Mouse (Mus musculus) urinary bladder, adult 18-20 months (tissue): ENCODE measurements around the gene Jade3.
"Not testable (repeated sequence)": the region's sequence is repeated elsewhere in the genome, so short reads cannot be mapped to it uniquely, and the experiment has no call there.

ENCODE experiments used
- DNase-seq, 2 experiments: peaks; one replicate each; pipeline ENCODE4 v3.0.0; 2022; ENCODE audit warnings: low spot score in 2 of 2, mixed read lengths in 2 of 2

Jade3 gene

DNA sequence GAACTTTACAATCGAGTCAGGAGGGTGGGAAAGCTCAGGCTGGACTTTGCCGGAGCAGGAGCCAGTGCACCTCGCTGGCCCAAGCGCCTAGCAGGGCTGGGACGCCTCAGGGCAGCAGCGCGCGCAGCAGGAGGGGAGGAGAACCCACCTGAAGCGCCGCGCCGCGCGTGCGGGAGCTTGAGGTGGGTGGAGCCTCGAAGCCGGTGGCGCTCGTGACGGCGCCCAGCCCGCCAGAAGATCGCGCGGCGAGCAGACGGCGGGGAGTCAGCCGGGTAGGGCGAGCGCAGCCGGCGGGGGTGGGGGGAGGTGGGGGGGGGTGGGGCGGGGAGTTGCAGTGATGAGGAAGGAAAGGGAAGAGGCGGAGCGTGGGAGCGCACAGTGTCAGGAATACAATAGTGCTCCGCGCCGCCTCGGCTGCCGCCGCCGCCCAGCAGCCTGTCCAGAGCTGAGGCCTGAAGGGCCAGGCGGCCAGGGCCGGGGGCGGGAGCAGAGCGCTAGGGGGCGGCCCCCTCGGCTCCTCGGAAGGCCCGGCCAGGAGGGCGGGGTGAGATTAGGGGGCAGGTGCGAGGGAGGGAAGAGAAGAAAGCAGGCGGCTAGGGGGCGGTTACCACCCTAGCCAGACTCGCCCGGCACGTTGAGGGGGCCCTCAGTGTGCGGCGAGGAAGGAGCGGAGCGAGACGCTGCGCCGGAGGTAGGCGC, at the start of gene Jade3:
Jade3 (plus strand) TSS at position 549 of the 699 bp plus-strand sequence.
- DNase-seq, result peak; percentile 47 to 73

DNA sequence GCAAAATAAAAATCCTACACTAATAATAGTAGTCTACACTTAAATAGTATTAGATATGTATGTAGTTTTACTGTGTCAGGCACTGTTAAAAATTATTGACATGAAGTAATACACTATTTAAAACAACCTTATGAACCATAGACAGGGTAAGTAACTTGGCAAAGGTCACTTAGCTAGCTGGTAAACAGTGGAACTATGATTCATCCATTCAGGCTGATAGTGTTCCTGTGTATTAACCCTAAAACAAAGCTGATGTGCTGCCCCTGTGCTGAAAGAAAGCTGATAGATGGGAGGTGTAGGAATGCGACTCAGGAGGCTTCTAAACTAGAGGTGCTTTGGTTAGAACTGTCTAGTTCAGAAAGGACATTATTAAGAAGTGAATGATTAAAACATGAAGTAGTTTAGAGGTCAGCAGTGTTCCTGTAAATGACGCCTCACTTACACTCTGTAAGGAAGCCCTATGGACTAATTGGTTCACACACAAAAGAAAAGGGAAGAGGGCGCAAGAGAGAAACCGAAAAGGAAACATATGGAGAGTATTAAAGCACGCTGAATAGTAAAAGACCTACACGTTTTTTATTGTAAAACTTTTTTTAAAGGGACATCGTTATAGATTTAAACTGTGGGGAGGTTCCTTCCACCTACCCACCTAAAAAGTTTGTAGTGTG, 46.0 kb upstream of the Jade3 start:
- no peak for DNase-seq

DNA sequence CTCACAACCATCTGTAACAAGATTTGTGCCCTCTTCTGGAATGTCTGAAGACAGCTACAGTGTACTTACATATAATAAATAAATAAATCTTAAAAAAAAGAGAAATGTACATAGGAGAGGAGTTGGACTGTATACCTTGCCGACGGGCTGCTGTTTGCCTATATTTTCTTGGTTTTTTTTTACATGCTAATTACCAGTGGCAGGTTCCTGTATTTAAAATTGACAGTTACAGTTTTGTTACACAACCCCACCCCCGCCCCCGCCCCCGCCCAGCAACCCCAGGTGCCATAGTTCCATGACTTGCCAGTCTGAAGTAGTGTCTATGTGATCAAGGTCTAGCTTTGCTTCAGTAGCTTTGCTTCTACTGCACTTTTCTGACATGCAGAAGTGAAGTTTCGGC, 43.2 kb upstream of the Jade3 start:
- no peak for DNase-seq

DNA sequence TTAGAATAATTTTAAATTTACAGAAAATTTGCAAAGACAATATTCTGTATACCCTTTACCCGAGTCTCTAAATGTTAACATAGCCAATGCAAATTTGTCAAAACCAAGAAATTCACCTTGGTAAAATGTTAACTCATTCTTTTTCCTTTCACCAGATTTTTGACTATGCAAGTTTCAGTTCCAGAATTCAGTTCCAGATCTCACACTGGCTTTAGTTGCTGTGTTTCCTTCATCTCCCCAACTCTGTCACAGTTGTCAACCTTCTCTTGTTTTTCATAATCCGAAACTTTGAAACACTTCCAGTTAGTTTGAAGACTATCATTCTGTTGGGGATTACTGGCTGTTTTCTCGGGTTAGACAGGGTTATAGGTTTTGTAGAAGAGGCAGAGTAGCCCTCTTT, 38.5 kb upstream of the Jade3 start:
- DNase-seq, result no peak

DNA sequence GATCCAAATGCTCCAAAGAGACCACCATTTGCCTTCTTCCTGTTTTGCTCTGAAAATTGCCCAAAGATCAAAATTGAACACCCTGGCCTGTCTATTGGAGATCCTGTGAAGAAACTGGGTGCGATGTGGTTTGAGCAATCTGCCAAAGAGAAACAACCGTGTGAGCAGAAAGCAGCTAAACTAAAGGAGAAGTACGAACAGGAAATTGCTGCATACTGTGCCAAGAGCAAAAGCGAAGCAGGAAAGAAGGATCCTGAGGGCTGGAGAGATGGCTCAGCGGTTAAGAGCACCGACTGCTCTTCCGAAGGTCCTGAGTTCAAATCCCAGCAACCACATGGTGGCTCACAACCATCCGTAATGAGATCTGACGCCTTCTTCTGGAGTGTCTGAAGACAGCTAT, 33.5 kb upstream of the Jade3 start:
- DNase-seq, result not testable (repeated sequence)

DNA sequence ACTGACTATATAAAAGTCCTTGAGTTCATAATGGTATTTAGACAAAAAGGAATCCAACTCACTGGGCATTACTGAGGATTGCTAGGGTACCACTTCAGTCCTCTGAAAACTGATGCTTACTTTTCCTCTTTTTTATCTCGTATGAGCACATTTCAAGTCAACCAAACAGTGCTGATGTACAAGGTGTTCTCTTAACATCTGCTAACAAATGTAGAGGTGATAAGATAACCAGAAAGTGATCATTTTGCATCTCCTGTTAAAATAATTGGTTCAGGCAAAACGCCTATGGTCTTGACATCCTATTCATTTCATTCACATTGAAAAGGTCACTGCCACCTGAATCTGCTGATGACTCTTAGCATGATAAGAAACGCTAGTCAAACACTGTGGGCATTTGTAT, 32.5 kb upstream of the Jade3 start:
- no peak for DNase-seq

DNA sequence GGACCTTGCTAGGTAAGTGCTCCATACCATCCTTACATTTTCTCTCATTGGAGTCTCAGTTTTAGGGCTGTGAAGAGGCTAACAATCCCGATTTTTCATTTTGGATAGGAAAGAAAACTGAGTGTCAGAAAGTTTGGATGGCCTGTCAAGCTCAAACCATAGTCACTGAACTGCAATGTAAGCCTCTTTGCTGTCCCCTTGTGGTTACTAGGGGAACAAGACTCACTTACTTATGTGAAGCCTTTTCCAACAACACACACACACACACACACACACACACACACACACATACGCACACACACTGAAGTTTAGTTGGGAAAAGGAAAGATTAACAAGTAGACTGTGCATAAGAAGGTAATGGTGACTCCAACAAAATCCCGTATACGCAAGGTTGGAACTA, 21.4 kb upstream of the Jade3 start:
- DNase-seq, result no peak

DNA sequence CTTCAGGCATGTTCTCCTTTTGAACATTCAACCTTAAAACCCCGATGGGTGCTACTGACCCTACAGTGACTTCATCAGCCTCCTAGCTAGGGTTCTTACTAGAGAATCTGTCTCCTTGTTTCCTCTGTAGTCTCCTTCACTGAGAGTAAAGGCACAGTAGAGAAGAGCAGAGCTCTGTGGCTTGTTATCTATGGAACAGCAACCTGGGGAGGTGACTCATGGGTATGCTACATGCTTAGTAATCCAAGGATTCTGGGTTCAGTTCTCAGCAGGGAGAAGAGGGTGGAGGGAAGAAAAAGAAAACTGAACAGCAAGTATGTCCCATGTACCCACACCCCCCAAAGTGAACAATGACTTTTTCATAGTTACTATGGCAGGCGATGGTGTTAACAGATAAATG, 18.6 kb upstream of the Jade3 start:
- no peak for DNase-seq

DNA sequence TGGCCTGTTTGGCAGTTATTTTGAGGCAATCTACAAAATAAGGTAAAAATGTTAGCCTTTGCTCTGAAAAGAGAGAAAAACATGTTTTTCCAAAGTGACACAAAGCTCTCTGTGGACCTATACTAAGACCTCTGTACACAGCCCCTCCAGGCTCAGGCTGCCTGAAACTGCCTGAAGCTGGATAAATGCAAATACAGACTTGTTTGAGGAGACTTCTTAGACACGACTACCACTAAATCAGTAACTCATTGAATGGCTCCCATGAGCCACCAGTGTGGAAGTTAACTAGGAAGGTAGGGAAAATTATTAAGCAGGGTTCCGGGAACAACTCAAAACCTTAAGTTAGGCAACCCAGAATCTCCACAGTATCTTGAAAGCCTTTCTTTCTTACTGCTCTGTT, 17.8 kb upstream of the Jade3 start:
- DNase-seq, result no peak

DNA sequence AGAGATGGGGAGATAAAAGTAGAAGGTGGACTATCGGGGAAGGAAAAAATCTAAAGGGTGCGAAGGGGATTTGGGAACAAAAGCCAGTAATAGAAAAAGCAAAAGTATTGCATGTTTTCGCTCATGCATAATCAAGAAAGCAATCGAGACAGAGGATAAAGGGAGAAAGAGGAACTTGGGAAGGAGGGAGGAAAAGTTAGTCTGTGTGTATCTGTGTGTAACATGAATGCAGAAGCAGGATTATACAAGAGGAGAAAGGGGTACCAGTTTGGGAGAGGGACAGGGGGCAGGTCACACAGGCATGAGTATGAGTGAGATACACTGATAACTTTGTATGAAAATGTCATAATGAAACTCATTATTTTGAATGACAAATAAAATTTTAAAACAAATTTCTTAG, 14.1 kb upstream of the Jade3 start:
- no peak for DNase-seq

DNA sequence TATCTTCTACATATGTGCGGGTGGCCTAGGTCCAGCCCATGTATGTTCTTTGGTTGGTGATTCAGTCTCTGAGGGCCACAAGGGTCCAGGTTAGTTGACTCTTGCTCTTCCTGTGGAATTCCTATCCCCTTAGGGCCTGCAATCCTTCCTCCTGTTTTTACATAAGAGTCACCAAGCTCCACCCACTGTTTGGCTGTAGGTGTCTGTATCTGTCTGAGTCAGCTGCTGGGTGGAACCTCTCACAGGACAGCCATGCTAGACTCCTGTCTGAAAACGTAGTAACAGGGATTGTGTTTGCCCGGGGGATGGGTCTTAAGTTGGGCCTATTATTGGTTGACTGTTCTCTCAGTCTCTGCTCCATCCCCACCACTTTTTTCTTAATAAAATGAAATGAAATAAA, 13.3 kb upstream of the Jade3 start:
- no peak for DNase-seq

DNA sequence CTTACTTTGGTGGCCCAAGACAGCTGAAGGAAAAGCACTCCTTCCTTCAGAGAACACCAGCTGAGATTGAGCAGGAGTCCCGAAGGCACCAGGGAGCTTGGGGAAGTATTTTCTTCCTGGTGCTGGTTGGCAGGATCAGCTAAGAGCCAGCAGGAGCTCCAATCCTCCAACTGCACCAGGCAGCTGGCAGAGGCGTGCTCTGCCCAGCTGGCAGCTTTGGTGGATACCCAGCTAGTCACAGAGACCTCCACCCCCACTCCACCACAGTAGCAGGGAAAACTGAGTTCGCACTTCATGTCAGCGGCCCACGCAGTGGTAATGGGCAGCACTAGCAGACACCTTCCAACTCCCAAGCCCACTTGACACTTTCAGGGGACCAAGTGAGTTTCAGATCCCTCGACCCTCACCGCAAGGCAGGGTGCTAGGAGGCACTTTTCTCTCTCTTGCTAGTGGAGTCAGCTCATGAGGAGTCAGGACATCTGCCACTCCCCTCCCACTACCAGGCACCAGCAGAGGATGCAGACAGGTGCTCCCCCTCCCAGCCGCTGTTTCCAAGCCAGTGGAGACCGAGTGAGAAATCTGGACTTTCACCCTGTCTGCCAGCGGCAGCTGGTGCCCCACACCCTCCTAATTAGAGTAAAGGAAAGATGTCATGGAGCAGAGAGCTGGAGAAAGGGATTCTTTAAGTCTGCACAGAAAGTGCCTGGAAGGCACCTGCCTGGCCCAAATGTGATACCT, 10.4 kb upstream of the Jade3 start:
- no peak for DNase-seq

DNA sequence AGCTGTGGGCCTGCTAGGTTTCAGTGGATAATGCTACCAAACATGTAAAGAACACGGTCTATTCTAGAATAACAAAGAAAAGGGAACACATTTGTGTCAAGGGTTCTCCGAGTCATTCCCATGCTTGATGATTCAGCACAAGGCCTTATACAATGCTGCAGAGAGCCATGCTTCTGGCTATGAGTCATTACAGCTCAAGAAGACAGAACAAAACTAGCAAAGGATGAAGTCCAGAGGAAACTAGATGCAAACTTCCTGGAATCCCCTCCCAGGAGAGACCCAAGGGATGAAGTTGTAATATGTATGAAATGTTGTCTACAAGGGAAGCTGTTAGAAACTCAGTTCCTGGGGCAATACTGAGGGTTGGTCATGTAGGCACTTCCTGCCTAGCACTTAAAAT, 7.0 kb upstream of the Jade3 start:
- no peak for DNase-seq

DNA sequence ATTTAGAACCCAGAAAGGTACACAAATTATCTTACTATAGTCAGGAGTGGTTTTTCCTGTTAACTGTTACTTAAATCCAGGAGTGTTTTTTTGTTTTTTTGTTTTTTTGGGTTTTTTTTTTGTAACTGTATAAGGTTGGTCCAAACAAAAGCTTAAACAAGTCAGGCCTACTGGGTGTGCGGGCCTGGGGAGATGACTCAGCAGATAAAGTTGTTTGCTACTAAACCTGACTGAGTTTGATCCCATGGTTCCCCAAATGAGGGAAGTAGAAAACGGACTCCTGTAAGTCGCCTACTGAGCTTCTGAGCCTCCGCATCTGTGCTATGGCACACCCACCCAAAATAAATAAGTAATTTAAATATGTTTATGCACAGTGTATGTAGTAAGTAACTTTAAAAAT, 6.0 kb upstream of the Jade3 start:
- DNase-seq, result no peak

DNA sequence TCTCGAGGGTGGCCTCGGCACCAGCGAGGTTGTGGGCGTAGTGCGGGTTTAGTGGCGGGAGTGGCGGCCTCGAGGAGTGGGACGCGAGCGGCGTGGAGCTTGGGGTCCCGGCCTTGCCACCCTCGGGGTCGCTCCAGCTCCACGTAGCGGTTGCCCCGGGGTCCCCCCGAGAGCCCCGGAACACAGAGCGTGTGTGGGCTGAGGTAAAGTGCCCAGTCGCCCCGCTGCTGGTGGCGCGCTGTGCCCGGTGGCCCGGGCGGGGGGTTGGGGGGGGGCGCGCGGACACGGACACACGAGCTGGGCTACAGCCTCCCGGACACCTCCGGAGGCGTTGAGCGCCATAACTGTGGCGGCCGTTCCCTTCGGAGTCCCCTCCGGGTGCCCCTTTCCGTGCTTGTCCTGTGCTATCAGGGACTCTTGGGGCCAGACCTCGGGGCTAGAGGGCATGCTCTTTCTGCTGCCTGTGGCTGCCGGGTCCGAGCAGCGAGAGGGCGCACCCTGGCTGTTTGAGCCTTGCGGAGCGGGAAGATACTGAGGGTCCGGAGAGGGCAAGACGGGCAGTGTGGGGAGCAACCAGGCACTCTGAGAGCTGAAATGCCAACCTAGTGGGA, 456 bp downstream of the Jade3 start:
- peak in 1 of 2 experiments; percentile 49 for DNase-seq

DNA sequence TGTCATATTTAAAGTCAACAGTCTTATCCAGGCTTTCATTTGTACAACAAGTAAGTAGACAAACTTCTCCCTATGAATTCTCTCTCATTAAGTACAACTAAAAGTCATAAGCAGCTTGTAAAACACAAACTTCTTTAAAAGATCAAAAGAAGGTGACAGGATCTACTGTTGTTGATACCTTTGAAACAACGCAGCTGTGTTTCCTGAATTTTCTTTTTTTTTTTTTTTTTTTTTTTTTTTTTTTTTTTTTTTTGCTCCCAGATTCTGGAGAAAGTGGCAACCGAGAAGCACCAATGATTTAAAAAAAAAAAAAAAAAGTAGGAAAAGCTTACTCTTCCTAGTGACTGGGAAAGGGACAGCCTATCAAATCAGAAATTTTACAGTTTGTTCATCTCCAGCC, 57.7 kb downstream of the Jade3 start:
- no peak for DNase-seq

DNA sequence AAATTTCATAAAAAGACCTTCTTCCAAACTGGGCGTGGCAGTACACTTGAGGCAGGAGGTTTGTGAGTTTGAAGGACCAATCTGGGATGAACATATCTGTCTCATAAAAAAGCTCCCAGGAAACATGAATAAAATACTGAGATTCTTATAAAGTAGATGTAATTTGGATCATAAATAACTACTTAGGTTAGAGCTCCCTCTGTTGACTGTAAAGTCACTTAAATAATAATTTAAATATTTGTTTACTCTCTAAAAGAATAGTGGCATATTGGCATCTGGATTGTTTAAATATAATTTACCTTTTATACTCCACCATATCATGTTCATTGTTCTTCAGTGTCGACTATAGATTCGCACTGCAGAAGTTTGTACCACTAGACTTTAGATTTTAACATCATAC, 72.2 kb downstream of the Jade3 start:
- DNase-seq, result no peak

DNA sequence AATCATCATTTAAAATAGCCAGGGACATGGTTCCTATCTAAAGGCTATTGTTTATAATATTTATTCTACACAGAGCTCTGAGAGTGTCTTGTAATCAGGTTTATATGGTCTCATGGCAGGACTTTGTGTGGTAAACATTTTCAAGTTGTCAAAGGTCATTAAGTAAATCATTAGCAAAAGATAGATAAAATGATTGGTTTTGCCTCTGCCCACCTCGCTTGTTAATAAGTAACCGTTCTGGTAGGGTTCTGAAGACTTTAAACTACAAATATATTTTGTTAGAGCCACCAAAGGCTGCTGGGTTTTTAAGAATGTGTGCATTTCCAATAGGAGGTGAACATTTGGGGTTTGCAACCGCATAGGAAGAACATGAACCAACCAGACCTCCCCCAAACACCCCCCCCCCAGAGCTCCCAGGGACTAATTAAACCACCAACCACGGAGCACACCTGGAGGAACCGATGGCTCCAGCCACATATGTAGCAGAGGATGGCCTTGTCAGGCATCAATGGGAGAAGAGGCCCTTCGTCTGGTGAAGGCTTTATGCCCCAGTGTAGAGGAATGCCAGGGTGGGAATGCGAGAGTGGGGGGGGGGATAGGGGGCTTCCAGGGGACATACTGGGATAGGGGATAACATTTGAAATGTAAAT, 94.9 kb downstream of the Jade3 start:
- DNase-seq, result no peak

DNA sequence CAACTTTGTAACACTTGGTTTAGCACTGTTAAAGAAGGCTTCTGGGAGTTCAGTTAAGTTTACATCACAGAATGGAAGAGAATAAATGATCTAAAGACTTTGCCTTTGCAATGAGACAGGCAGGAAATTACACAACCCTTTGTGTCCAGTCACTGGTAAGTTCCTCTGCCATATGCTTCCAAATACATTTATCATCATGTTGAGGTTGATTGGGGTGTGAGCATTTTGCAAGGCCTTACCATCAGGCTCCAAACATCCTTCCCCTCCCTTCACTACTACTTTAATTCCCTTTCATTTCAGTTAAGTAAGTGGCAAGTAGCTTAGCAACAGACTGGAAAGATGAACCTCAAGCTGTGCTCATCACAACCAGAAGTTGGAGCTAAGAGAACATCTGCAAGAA, 96.1 kb downstream of the Jade3 start:
- DNase-seq, result no peak

DNA sequence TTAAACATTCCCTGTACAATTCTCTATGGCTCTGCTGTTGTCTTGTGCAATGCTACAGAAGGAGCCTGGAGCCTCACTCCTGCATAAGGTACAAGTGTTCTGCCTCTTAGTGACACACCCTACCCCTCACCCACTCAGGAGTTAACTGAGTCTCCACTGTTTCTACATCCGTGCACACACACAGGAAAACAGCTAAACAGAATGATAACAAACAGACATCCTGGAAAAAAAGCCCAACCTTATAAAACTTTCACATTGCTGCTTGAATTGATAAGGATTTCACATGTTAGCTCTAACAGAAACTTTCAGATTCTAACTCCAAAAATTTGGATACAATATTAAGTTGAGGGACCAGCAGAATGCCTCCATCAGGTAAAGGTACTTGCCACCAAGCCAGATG, 107.1 kb downstream of the Jade3 start:
- DNase-seq, result no peak

DNA sequence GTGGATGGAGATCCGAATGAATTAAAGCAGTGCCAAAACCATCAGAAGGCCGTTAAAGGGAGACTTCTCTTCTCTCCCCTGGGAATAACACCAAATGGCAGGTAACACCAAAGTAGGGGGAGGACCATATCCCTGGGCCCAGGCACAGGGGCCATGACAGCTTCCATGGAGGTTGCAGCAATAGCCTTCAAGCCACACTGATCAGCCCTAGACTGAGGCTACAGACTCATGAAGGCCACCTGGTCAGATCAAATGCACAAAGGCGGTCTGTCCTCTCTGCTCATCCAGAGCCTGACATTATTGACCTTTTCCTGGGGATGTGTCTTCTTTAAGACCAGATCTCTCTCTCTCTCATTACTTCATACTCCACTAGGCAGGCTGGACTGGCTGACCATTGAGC, 118.4 kb downstream of the Jade3 start:
- DNase-seq, result no peak

DNA sequence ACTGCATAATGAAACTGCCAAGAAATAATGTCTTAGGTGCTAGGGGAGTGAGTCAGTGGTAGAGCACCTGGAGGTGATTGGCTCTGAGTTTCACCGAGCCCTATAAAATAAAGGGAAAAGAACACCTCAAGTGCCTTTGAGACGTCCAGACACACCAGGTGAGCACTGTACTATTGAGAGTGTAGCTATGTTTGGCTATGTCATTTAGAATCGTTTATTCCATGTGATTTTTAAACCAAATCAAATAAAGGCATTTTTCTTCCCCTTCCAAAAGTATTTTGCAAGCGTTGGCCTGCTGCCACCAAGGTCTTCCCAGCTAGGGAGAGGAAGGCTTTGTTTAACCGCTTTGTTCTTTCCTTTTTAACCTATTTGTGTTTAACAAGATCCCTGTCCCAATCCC, 122.1 kb downstream of the Jade3 start:
- DNase-seq, result no peak
